Mouse (Mus musculus): ENCODE results near the gene Palm3.
"Not testable (repeated sequence)": the region's sequence is repeated elsewhere in the genome, so short reads cannot be mapped to it uniquely, and the experiment has no call there.

Gene Palm3

DNA sequence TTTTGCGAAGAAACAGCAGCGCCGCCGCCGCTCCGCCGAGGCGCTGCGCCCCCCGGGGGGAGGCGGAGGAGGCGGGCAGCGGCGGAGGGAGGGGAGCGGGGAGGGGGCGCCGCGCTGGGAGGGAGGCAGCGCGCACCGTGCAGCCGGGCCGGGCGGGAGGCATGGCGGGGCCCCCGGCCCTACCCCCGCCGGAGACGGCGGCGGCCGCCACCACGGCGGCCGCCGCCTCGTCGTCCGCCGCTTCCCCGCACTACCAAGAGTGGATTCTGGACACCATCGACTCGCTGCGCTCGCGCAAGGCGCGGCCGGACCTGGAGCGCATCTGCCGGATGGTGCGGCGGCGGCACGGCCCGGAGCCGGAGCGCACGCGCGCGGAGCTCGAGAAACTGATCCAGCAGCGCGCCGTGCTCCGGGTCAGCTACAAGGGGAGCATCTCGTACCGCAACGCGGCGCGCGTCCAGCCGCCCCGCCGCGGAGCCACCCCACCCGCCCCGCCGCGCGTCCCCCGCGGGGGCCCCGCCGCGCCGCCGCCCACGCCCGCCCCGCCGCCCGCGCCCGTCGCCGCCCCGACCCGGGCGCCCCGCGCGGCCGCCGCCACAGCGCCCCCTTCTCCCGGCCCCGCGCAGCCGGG lies 23.6 kb upstream of the Palm3 start, which contains the start of gene Samd1:
Gene Samd1 (plus strand): TSS at position 162 of the 631 bp plus-strand sequence.
- no peak for DNase-seq (ENCODE audit: low read depth)

DNA sequence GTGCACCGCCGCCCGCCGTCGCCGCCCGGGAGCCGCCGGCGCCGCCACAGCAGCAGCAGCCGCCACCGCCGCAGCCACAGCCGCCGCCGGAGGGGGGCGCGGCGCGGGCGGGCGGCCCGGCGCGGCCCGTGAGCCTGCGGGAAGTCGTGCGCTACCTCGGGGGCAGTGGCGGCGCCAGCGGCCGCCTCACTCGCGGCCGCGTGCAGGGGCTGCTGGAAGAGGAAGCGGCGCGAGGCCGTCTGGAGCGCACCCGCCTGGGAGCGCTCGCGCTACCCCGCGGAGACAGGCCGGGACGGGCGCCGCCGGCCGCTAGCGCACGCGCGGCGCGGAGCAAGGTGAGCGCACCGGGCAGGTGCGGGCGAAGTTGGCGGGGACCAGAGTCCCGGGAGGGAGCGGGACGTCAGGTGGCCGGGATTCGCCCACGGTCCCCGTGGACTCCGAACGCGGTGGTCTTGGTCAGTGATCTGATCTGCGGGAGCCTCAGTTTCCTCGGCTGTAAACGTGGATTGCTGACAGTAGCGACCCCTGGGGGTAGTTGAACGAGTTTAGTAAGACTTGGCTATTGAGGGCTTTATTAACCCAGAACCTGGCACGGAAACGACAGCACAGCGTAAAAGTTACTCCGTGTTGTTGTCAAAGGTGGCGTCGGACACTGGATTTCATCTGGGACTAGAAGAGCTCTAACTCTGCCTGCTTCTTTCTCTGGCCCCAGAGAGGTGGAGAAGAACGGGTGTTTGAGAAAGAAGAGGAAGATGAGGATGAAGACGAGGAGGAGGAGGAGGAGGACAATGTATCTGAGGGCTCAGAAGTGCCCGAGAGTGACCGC lies 22.8 kb upstream of the Palm3 start:
- no peak for DNase-seq (ENCODE audit: low read depth)

- DNase-seq (ENCODE audit: low read depth): no peak
Observed at GRCm38 (mm10) chr8:83999057-83999705, 22.1 kb upstream of the Palm3 start.

DNA sequence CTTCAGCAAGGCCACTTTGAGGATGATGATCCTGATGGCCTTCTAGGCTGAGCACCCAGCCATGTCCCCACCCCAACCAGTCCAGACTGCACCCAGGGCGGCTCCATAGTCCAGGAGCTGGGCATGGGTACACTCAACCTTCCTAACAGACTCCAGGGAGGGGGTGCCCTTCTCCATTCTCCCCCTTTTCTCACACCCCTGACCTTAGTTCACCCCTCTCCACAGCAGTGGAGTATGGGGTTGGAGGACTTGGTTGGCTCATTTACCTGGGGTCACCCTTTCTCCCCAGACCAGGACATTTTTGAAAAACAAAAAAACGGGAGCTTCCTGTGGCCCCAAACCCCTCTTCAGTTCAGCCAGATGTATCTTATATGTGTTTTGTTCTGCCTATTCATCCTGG lies 21.4 kb upstream of the Palm3 start:
- no peak for DNase-seq (ENCODE audit: low read depth)

- DNase-seq (ENCODE audit: low read depth): no peak
Observed at GRCm38 (mm10) chr8:84001281-84002000, 19.8 kb upstream of the Palm3 start, which contains the start of gene 1700067K01Rik. Gene 1700067K01Rik, plus strand, starts transcription at chr8:84001502.

- DNase-seq (ENCODE audit: low read depth): no peak
Observed at GRCm38 (mm10) chr8:84002957-84003611, 18.2 kb upstream of the Palm3 start.

DNA sequence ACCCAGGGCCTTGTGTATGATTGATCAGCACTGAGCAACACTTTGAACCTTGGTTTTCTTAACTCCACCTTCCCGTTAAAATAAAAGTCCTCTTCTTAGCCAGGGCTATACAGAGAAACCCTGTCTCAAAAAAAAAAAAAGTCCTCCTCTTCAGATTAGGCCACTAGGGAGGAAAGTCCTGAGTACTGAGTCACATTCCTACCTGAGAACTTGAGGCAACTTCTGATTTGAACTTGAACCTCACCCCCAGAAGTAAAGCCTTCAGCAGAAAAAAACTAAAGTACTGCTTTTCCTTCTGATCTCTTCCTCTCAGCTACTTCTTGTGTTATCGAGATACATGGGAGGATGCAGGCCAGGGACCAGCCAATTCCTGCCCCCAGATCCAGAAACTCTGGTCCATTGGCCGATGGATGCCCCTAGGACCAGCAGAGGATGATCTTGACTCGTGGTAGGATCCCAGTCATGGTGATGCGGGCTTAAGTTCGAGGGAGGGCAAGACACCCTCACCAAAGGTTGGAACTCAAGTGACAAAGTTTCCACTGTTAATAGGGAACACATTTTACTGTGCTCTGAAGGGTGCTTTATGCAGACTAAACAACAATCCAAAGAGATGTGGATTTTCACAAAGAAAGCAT lies 17.5 kb upstream of the Palm3 start:
- no peak for DNase-seq (ENCODE audit: low read depth)

GRCm38 (mm10) chr8:84004533-84005201 lies 16.6 kb upstream of the Palm3 start:
- peak; percentile 94 for DNase-seq (ENCODE audit: low read depth)

- not testable (repeated sequence) for DNase-seq (ENCODE audit: low read depth)
Observed at GRCm38 (mm10) chr8:84005502-84005901, 15.8 kb upstream of the Palm3 start.

GRCm38 (mm10) chr8:84008362-84008761 lies 12.9 kb upstream of the Palm3 start:
- no peak for DNase-seq (ENCODE audit: low read depth)

- no peak for DNase-seq (ENCODE audit: low read depth)
Observed at GRCm38 (mm10) chr8:84009876-84010275, 11.4 kb upstream of the Palm3 start.

GRCm38 (mm10) chr8:84010625-84011611 lies 10.4 kb upstream of the Palm3 start:
- no peak for DNase-seq (ENCODE audit: low read depth)

GRCm38 (mm10) chr8:84011705-84012498 lies 9.4 kb upstream of the Palm3 start, which contains the start of gene 2210011C24Rik:
Gene 2210011C24Rik, minus strand, starts transcription at chr8:84012171.
- DNase-seq (ENCODE audit: low read depth): no peak

- no peak for DNase-seq (ENCODE audit: low read depth)
Observed at GRCm38 (mm10) chr8:84012499-84013165, 8.6 kb upstream of the Palm3 start.

DNA sequence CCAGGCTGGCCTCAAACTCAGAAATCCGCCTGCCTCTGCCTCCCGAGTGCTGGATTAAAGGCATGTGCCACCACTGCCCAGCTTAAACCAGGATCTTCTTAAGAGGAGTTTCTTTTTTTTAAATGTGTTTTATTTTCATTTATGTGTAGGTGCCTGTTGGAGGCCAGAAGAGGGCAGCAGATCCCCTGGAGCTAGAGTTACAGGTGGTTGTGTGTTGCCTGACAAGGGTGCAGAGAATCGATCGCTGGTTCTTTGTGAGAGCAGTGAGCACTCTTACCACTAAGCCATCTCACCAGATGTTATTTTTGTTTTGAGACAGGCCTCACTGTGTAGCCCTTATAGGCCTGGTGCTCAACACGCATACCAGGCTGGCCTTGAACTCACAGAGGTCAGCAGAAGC lies 5.4 kb upstream of the Palm3 start:
- no peak for DNase-seq (ENCODE audit: low read depth)

- DNase-seq (ENCODE audit: low read depth): no peak
Observed at GRCm38 (mm10) chr8:84019738-84020137, 1.5 kb upstream of the Palm3 start.

- no peak for DNase-seq (ENCODE audit: low read depth)
Observed at GRCm38 (mm10) chr8:84021569-84021968, 298 bp downstream of the Palm3 start.

GRCm38 (mm10) chr8:84023085-84023484 lies 1.8 kb downstream of the Palm3 start:
- no peak for DNase-seq (ENCODE audit: low read depth)
